Mouse (Mus musculus): ENCODE results near the gene Lyz2. TPM values are rescaled to one million over a fixed set of nuclear protein-coding genes. Genes with fewer than 3 reads are reported as not detected.
A peak's percentile ranks its signal among the peaks of the same experiment; 100 is the strongest.
"Not testable (repeated sequence)": the region's sequence is repeated elsewhere in the genome, so short reads cannot be mapped to it uniquely, and the experiment has no call there.

Lyz2 gene
- polyA plus RNA-seq, 1 experiment from 2014 or later = 90.5 TPM

DNA sequence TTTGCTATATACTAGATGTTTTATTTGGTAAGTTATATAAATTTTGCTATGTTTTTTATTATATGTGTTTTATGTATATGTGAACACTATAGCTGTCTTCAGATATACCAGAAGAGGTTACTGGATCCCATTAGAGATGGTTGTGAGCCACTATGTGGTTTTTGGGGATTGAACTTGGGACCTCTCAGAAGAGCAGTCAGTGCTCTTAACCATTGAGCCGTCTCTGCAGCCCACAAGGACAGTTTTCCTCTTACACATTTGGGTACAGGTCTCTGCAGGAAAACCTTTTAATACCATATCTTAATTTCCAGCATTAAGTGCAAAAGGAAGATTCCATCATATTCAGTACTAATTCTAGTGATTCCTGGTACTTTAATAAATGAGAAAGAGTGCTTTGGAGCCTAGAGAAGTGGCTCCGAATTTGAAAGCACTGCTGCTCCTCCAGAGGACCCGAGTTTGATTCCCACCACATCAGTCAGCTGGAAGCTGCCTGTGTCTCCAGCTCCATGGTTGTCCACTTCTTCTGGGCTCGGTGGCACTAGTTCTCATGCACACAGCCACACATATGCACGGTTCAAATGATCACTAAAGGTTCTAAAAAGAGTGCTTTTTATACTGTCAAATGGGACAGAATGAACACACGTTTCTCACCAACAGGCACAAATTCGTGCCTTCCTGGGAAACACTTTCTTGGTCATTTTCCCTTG, 1.9 kb upstream of the Lyz2 start:
- 71% methylated on average over 7 of the region's 7 CpGs for WGBS
- H3K9ac ChIP-seq = no peak overlapping the region

DNA sequence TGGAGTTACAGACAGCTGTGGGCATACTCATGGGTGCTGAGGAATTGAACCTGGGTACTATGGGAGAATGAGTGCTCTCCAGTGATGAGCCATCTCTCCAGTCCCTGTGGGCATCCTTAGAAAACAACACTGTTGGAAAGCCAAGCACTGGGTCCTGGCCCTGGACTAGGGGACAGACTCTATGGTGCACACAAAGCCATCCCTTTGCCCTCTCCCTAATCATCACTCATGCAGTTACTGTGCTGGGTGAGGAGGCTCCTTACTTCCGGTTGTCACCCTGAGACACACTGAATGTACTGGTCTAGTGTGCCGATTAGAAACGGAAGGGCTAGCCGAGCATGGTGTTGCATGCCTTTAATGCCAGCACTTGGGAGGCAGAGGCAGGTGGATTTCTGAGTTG, 1.1 kb upstream of the Lyz2 start:
- not testable (repeated sequence) for H3K4me3 ChIP-seq; ATAC-seq (ENCODE audit: extremely low read depth, insufficient number of reproducible peaks, low FRiP score, low TSS enrichment); H3K27ac ChIP-seq (replicated peaks); H3K4me2 ChIP-seq; H3K36me3 ChIP-seq; H3K9ac ChIP-seq; H3K9me3 ChIP-seq
- Histone ChIP-seq H3K27me3 (replicated peaks) (peaks cover 21% of the 10 kb centered on the region), H3K4me1 (peaks cover 25% of the 10 kb centered on the region)
- WGBS = 81% methylated on average over 4 of the region's 4 CpGs

More for the DNA sequence above, 1.9 kb upstream of the Lyz2 start:
- H3K36me3 ChIP-seq = no peaks in the 10 kb centered on the region
- H3K27me3 ChIP-seq (replicated peaks) = peaks cover 21% of the 10 kb centered on the region
- peak overlapping the region; percentile 28; the same call in 1 of the 2 replicates for H3K27ac ChIP-seq (replicated peaks)
- H3K4me1 ChIP-seq = peaks cover 28% of the 10 kb centered on the region
- no peak for ATAC-seq (ENCODE audit: extremely low read depth, insufficient number of reproducible peaks, low FRiP score, low TSS enrichment)
- H3K4me3 ChIP-seq = no peak overlapping the region
- no peaks in the 10 kb centered on the region for H3K9me3 ChIP-seq
- no peak overlapping the region for H3K4me2 ChIP-seq

DNA sequence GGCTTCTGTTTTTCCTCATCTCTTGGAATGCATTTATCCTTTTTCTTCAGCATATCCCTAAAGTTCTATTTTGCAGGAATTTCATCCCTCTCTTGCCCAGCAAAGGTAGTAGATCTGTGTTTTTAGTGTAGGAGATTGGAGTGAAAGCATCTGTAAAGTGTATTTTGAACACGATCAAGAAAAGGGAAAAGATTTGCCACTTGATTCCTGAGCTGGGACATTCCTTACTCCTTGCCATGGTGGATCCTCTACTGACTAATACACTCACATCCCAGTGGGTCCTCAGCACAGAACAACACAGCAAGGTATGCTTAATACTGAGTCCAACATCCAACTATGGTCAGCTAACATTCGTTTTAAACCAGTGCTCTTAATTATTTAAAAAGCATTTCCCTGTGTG, 430 bp upstream of the Lyz2 start:
- Histone ChIP-seq H3K9ac (no peak overlapping the region), H3K4me1 (peaks cover 22% of the 10 kb centered on the region), H3K27me3 (replicated peaks) (peaks cover 21% of the 10 kb centered on the region), H3K36me3 (no peaks in the 10 kb centered on the region), H3K4me2 (no peak overlapping the region), H3K9me3 (no peaks in the 10 kb centered on the region), H3K4me3 (no peak overlapping the region), H3K27ac (replicated peaks) (no peak overlapping the region)
- 69% methylated on average over 2 of the region's 2 CpGs for WGBS
- ATAC-seq (ENCODE audit: extremely low read depth, insufficient number of reproducible peaks, low FRiP score, low TSS enrichment) = no peak

DNA sequence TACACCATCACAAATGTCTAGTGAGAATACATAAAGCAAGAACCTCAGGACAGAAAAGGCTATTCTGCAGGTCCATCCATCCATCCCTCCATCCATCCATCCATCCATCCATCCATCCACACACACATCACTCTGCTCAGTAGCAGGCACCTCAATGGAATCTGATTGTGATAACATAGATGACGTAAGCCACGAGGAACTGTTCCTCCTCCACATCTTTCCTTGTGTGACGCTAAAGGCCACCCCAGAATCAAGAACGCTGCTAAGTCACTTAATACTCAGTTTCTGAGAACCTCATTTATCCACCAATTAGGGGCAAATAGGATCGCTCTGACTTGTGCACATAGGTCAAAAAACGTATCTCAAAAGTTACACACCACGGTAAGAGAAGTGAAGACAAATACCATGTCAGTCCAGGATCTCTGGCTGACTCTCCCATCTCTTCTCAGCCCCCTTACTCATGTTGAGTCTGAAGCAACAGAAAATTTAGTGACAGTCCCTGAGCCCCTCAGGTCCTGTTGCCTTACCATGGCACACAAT, 670 bp downstream of the Lyz2 start:
- Histone ChIP-seq H3K4me1 (peaks cover 22% of the 10 kb centered on the region), H3K9me3 (no peaks in the 10 kb centered on the region), H3K36me3 (no peaks in the 10 kb centered on the region), H3K4me3 (no peak overlapping the region), H3K4me2 (no peak overlapping the region), H3K27me3 (replicated peaks) (peaks cover 18% of the 10 kb centered on the region), H3K9ac (no peak overlapping the region; the same call in 1 of the 2 replicates), H3K27ac (replicated peaks) (0 out of 2 replicates have a peak overlapping the region, but pooled peaks have one; percentile 3)
- WGBS = 74% methylated on average over 7 of the region's 7 CpGs
- no peak for ATAC-seq (ENCODE audit: extremely low read depth, insufficient number of reproducible peaks, low FRiP score, low TSS enrichment)

DNA sequence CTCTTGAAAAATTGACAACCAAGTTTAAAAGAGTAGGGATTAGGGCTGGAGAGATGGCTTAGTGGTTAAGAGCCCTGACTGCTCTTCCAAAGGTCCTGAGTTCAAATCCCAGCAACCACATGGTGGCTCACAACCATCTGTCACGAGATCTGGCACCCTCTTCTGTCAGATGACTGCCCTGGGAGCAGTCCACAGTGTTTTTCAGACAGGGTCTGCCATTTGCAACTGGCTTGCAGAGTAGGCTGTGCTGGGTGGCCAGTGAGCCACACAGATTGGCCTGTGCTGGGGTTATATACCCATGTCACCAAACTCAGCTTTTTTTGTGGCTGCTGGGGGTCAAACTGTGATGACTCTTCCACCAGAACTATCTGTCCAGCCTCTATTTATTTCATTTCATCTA, 2.1 kb downstream of the Lyz2 start:
- WGBS = 50% methylated on average over 1 of the region's 1 CpGs
- Histone ChIP-seq H3K4me2 (no peak overlapping the region), H3K27ac (replicated peaks) (no peak overlapping the region), H3K36me3 (no peaks in the 10 kb centered on the region), H3K4me3 (no peak overlapping the region), H3K9ac (no peak overlapping the region), H3K9me3 (no peaks in the 10 kb centered on the region), H3K4me1 (peaks cover 19% of the 10 kb centered on the region), H3K27me3 (replicated peaks) (peaks cover 25% of the 10 kb centered on the region)
- ATAC-seq (ENCODE audit: extremely low read depth, insufficient number of reproducible peaks, low FRiP score, low TSS enrichment) = no peak

DNA sequence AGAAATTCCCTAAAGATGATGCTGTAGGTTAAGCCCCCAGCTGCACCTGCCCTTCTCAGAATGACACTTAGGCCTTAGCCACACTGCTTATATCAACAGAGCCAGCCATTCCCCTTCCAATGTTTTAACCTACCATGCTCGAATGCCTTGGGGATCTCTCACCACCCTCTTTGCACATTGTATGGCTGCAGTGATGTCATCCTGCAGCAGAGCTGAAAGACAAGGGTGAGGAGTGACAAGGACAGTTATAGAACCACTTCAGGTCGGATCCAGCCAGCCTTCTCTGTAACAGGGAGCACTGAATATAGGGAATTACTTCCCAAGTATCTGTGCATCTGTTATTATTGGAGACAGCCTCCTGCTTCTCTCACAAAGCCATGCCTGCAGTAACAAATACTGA, 3.6 kb downstream of the Lyz2 start:
- H3K4me1 ChIP-seq = peaks cover 11% of the 10 kb centered on the region
- not testable (repeated sequence) for H3K9ac ChIP-seq, H3K4me3 ChIP-seq, H3K36me3 ChIP-seq, H3K4me2 ChIP-seq, H3K9me3 ChIP-seq
- H3K27me3 ChIP-seq (replicated peaks) = peaks cover 29% of the 10 kb centered on the region
- ATAC-seq (ENCODE audit: extremely low read depth, insufficient number of reproducible peaks, low FRiP score, low TSS enrichment) = peak; percentile 46; the same call in 1 of the 2 replicates
- peak overlapping the region; percentile 65 for H3K27ac ChIP-seq (replicated peaks)
- WGBS = 12% methylated on average over 2 of the region's 2 CpGs

DNA sequence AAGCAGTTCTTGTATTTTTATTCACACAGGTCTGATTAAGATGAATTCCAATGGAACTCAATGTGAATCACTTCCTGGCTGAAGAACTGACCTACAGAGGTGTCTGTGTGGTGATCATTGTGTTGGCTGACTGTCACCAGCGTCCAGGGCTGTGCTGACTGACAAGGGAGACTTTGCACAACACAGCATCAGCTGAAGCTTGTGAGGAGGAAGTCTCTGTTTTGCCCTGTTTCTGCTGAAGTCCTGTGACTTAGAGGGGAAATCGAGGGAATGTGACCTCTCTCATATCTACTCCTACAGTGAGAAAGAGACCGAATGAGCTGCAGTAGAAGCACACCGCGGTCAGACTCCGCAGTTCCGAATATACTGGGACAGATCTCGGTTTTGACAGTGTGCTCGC, 4.3 kb downstream of the Lyz2 start:
- H3K9ac ChIP-seq; H3K4me3 ChIP-seq; H3K36me3 ChIP-seq; H3K9me3 ChIP-seq; ATAC-seq (ENCODE audit: extremely low read depth, insufficient number of reproducible peaks, low FRiP score, low TSS enrichment); H3K4me2 ChIP-seq: not testable (repeated sequence)
- whole genome bisulfite sequencing = 68% methylated on average over 9 of the region's 9 CpGs
- peaks cover 11% of the 10 kb centered on the region for H3K4me1 ChIP-seq
- peak overlapping the region; percentile 36; the same call in 1 of the 2 replicates for H3K27ac ChIP-seq (replicated peaks)
- H3K27me3 ChIP-seq (replicated peaks) = peaks cover 30% of the 10 kb centered on the region

DNA sequence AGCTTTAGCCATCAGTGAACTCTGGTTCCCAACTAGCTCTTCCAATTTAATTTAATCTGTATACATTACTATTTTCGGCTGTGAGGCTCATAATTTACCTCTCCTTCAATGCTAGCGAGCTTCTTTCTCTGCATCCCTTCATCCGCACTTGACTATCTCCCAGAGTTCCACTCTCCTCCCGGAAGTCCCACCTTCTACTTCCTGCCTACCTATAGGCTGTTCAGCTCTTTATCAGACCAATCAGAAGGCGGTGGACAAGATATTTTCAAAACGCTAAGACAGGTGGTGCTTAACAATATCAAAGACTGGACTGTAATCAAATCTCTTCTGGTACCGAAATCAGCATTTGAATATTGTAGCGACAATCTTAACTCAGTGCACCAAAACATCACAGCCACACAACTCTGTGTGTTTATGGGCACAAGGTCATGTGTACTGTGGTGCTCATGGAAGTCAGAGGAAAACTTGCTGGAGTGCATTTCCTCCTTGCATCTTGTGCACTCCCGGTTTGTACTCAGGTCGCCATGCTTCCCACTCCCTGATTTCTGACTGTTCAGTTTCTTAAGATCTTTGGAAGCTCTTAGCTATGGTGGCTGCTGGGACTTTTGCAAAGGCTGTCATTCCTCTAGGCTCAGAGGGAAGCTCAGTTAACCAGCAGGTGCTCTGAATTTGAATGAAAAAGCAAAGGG, 6.3 kb downstream of the Lyz2 start:
- no peak for ATAC-seq (ENCODE audit: extremely low read depth, insufficient number of reproducible peaks, low FRiP score, low TSS enrichment)
- no peak overlapping the region for H3K9ac ChIP-seq
- WGBS = 78% methylated on average over 10 of the region's 10 CpGs
- H3K9me3 ChIP-seq = no peaks in the 10 kb centered on the region
- H3K4me2 ChIP-seq = no peak overlapping the region
- no peak overlapping the region for H3K4me3 ChIP-seq
- peaks cover 5% of the 10 kb centered on the region for H3K4me1 ChIP-seq
- H3K36me3 ChIP-seq = no peaks in the 10 kb centered on the region
- no peak overlapping the region for H3K27ac ChIP-seq (replicated peaks)
- H3K27me3 ChIP-seq (replicated peaks) = peaks cover 22% of the 10 kb centered on the region

DNA sequence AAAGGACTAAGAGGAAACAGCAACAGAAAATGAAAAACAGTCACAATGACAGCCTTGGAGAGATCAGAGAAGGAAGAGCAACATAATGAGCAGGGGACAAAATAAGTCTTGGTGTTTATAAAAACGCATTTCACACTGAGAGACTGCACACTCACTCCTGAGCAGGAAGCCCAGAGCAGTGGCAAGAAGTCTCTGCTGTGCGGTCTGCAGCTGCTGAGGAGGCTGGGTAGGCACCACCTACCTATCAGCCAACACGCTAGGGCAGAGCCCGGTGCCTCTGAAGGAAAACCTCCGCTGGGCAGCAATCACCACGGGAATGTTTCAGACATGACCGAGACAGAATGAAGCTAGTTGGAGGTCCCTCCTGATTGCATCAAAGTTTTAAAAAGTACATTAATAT, 7.5 kb downstream of the Lyz2 start:
- H3K27ac ChIP-seq (replicated peaks); H3K4me3 ChIP-seq; H3K9me3 ChIP-seq; H3K9ac ChIP-seq; ATAC-seq (ENCODE audit: extremely low read depth, insufficient number of reproducible peaks, low FRiP score, low TSS enrichment); H3K36me3 ChIP-seq; H3K4me1 ChIP-seq; H3K4me2 ChIP-seq: not testable (repeated sequence)
- WGBS = 59% methylated on average over 4 of the region's 7 CpGs
- H3K27me3 ChIP-seq (replicated peaks) = peaks cover 14% of the 10 kb centered on the region; the same call in 1 of the 2 replicates

DNA sequence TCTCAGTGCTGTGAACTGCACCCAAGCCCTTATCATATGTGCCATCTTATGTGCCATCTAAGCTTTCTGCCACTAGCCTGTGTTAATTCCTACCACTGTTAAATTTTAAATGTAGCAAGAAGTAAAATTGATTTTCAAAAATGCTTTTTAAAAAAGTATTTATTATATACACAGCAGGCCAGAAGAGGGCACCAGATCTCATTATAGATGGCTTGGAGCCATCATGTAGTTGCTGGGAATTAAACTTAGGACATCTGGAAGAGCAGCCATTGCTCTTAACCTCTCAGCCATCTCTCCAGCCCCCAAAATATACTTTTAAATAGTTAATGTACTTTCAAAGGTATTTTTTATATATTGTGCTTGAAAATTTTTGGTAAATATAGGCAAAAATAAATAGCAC, 10.1 kb downstream of the Lyz2 start:
- no peak for ATAC-seq (ENCODE audit: extremely low read depth, insufficient number of reproducible peaks, low FRiP score, low TSS enrichment)
- Histone ChIP-seq H3K9me3 (no peaks in the 10 kb centered on the region), H3K4me1 (no peaks in the 10 kb centered on the region), H3K27ac (replicated peaks) (no peak overlapping the region), H3K9ac (no peak overlapping the region), H3K4me2 (no peak overlapping the region), H3K4me3 (no peak overlapping the region), H3K27me3 (replicated peaks) (peaks cover 14% of the 10 kb centered on the region; the same call in 1 of the 2 replicates), H3K36me3 (no peaks in the 10 kb centered on the region)

DNA sequence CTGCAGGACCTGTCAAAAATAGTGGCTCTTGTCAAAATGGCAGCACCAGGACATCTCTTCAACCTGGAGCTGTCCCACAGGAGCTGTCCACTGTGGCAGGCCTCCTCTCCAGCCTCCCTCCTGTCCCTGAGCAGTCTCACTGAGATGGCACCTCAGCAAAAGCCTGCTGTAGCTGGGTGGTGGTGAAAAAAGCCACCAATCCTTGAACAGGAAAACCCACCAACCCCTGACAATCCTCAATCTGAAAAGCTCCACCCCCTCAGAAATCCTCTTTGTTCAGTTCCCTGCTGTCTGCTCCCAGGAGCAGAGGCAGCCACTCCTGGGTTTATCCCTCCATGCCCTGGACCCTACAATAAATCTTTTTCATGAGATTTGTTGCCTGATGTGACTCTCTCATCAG, 22.3 kb downstream of the Lyz2 start:
- Histone ChIP-seq H3K27me3 (replicated peaks) (peaks cover 3% of the 10 kb centered on the region; the same call in 1 of the 2 replicates), H3K4me2 (no peak overlapping the region), H3K36me3 (no peaks in the 10 kb centered on the region), H3K27ac (replicated peaks) (no peak overlapping the region), H3K9ac (no peak overlapping the region), H3K4me3 (no peak overlapping the region), H3K9me3 (peaks cover 22% of the 10 kb centered on the region), H3K4me1 (no peaks in the 10 kb centered on the region)
- no peak for ATAC-seq (ENCODE audit: extremely low read depth, insufficient number of reproducible peaks, low FRiP score, low TSS enrichment)

Measured in heart, embryonic 13.5 days (tissue).